Mouse (Mus musculus) leukemia stem cell, adult 10-12 weeks (primary cell): ENCODE measurements around the gene 1810065E05Rik. TPM values are rescaled to one million over a fixed set of nuclear protein-coding genes. Genes with fewer than 3 reads are reported as not detected.

ENCODE experiments used
- polyA plus RNA-seq: library from polyadenylated mRNA; stranded (reverse); fragments of >175 nt; gene quantifications from 2 replicates; pipeline ENCODE4 v1.2.3, GENCODE M21; 2012; ENCODE audit warnings: low replicate concordance

The 1810065E05Rik gene
- not detected in 2 replicates for polyA plus RNA-seq

DNA sequence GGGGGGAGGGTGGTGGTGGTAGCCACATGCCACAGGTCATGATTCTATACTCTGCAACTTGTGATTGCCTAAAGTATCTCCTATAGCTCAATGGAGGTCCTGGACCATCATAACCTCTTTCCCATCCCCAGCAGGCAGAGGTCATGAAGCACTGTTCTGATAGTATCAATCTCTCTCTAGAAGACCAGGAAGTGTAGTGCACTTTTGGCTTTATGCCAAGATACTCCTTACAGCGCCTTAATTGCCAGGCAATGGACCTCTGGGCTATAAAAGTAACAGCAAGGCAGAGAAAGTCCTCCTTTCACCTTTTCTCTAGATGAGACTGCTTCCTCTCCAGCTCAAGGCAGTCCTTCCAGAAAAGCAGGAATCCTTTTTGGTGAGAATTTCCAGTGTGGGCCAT, at the start of gene 1810065E05Rik:
Gene 1810065E05Rik (plus strand): TSS at position 297 of the 400 bp plus-strand sequence.

DNA sequence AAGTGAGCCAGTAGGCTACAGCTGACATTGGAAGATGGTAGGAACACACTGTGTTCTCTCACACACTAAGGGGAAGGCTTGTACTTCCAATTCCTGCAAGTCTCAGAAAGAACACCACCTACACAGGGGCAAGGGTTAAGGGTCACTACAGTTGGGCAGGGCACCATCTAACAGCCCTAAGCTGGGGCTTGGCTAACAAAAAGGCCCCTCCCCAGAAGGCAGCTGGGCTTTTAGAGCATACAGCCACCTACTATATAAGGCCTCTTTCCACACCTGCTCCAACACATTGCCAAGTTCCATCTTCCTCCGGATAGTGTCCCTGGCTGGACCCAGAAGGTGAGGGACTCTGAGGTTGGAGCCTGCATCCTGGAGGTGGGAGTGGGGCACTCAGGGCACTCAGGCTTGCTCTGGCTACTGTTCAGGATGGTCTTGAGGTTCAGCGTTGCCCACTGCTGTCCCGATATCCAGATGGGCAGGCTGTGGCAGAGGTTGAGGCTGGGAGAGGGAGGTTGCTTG, 42.1 kb upstream of the 1810065E05Rik start, which contains the start of gene Lypd8:
Gene Lypd8 (plus strand): TSS at position 281 of the 516 bp plus-strand sequence.

DNA sequence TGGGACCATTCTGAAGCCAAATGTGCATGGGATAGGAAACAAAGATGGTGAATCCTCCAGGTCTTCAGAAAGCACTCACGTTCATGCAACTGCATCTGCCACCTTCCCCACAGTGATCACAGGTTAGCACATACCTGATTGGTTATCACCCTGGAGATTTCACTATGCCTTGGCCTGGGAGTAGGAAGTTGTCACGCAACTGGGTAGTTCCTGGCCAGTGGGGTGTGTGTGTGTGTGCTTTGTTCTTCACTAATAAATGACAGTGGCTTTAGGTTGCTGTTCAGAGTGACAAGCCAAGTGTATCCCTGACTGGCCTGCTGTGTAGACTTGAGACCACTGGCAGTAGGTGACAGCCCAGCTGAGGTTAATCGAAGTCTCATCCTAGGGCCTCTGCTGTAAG, 11.3 kb downstream of the 1810065E05Rik start, which contains the start of gene Gm12253:
Gene Gm12253 (plus strand): TSS at position 301 of the 400 bp plus-strand sequence.

DNA sequence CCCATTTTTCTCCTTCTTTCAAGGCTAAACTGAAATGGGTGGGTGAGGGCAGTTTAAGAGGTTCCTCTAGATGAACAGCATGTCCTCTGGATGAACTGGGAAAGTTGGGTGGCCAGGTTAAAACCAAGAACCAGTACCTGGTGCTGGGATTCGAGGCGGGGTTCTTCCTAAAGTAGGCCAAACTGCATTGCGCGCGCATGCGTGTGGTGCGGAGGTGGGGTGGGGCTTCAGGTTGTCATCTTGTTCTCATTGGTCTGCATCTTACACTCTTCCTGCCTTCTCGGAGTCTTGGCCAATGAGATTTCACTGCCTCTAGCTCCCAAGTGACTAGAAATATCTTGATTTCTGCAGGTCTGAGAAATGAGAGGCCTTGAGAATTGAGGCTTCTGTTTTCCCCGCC, 31.8 kb downstream of the 1810065E05Rik start, which contains the start of gene Lypd9:
Gene Lypd9 (minus strand): TSS at position 165 of the 400 bp plus-strand sequence.

DNA sequence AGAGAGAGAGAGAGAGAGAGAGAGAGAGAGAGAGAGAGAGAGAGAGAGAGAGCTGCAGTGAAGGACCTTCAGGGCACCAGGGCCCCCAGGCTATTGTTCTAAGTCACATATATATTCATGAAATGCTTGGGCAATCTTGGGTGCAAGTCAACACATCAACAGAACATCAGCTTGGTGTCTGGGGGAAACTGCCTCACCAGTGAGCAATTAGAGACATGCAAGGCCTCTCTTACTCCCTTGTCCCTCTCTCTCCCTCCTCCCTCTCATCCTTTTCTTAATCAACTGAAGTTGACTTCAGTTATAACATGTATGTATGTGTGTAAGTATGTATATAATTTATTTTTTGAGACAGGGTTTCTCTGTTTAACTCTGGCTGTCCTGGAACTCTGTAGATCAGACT, 41.3 kb downstream of the 1810065E05Rik start, which contains the start of gene Olfr30:
Gene Olfr30 (minus strand): TSS at position 101 of the 400 bp plus-strand sequence.

Other genes with a start within 250 kb of the 1810065E05Rik start
- 9.7 and 17.5 TPM in 2 replicates for gene Mrpl22, start 249.4 kb upstream of the 1810065E05Rik start, polyA plus RNA-seq
- 3.9 and 13.2 TPM in 2 replicates for gene Igtp, start 221.6 kb upstream of the 1810065E05Rik start, polyA plus RNA-seq
- gene Irgm2, start 221.5 kb upstream of the 1810065E05Rik start, polyA plus RNA-seq: 0.48 and 4.8 TPM in 2 replicates
- gene 4930438A08Rik, start 146.3 kb upstream of the 1810065E05Rik start, polyA plus RNA-seq: 0.10 TPM in 1 of 2 replicates, not detected in the other
- 25.2 and 34.0 TPM in 2 replicates for gene Zfp692, start 114.0 kb upstream of the 1810065E05Rik start, polyA plus RNA-seq
- gene Zfp672, start 90.8 kb upstream of the 1810065E05Rik start, polyA plus RNA-seq: 10.0 and 24.2 TPM in 2 replicates
- gene Sh3bp5l, start 90.4 kb upstream of the 1810065E05Rik start, polyA plus RNA-seq: 21.9 and 39.3 TPM in 2 replicates
- not detected in 2 replicates for gene Lypd8, start 42.1 kb upstream of the 1810065E05Rik start, polyA plus RNA-seq
- gene Gm12253, start 11.4 kb downstream of the 1810065E05Rik start, polyA plus RNA-seq: not detected in 2 replicates
- gene Lypd9, start 31.8 kb downstream of the 1810065E05Rik start, polyA plus RNA-seq: not detected in 2 replicates
- gene Olfr30, start 41.2 kb downstream of the 1810065E05Rik start, polyA plus RNA-seq: not detected in 2 replicates
- not detected in 2 replicates for gene Olfr332, start 71.4 kb downstream of the 1810065E05Rik start, polyA plus RNA-seq
- not detected in 2 replicates for gene Olfr331, start 81.5 kb downstream of the 1810065E05Rik start, polyA plus RNA-seq
- gene Olfr330, start 113.7 kb downstream of the 1810065E05Rik start, polyA plus RNA-seq: not detected in 2 replicates
- gene Olfr329-ps, start 125.3 kb downstream of the 1810065E05Rik start, polyA plus RNA-seq: not detected in 2 replicates
- not detected in 2 replicates for gene Olfr328, start 134.5 kb downstream of the 1810065E05Rik start, polyA plus RNA-seq
- gene Olfr224, start 149.4 kb downstream of the 1810065E05Rik start, polyA plus RNA-seq: not detected in 2 replicates
- not detected in 2 replicates for gene Olfr325, start 156.6 kb downstream of the 1810065E05Rik start, polyA plus RNA-seq
- not detected in 2 replicates for gene Olfr324, start 174.0 kb downstream of the 1810065E05Rik start, polyA plus RNA-seq
- not detected in 2 replicates for gene 2210407C18Rik, start 195.0 kb downstream of the 1810065E05Rik start, polyA plus RNA-seq
- gene Olfr323, start 209.4 kb downstream of the 1810065E05Rik start, polyA plus RNA-seq: not detected in 2 replicates
- gene Trim58, start 219.4 kb downstream of the 1810065E05Rik start, polyA plus RNA-seq: 6.6 and 10.6 TPM in 2 replicates
- not detected in 2 replicates for gene Olfr322, start 237.7 kb downstream of the 1810065E05Rik start, polyA plus RNA-seq